Mouse (Mus musculus) monocyte, adult 2 months (primary cell): ENCODE results near the gene Pygl.
A peak's percentile ranks its signal among the peaks of the same experiment; 100 is the strongest.
"Not testable (repeated sequence)": the region's sequence is repeated elsewhere in the genome, so short reads cannot be mapped to it uniquely, and the experiment has no call there.

Experiments used
- DNase-seq, 2 experiments: peaks; one replicate each; pipeline ENCODE4 v3.0.0; 2022; ENCODE audit warnings: low spot score in 2 of 2, low read depth in 1 of 2

Gene Pygl

GRCm38 (mm10) chr12:70227121-70227932 is 4.0 kb downstream of the Pygl start:
- DNase-seq, result peak; percentile 60 to 70

GRCm38 (mm10) chr12:70226655-70227054 is 4.6 kb downstream of the Pygl start:
- no peak for DNase-seq

GRCm38 (mm10) chr12:70223331-70223730 is 8.0 kb downstream of the Pygl start:
- DNase-seq, result no peak

DNA sequence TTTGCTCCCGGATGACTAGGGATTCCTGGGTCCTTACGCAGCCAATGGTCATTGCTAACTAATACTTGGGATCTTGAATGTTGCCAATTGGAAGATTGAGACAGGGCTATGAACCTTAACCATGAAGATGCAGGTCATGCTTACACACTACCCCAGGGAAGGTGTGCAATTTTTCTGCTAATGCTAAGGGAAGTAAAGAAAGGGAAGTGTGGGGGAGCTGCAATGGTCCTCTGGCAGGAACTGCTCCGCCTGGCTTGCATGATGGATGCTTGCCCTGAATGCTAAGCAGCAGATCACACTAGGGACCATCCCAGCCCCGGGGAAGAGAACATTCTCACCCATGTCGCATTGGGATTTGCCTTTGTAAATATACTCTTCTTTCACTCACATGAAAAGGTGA is 9.9 kb downstream of the Pygl start:
- no peak for DNase-seq

DNA sequence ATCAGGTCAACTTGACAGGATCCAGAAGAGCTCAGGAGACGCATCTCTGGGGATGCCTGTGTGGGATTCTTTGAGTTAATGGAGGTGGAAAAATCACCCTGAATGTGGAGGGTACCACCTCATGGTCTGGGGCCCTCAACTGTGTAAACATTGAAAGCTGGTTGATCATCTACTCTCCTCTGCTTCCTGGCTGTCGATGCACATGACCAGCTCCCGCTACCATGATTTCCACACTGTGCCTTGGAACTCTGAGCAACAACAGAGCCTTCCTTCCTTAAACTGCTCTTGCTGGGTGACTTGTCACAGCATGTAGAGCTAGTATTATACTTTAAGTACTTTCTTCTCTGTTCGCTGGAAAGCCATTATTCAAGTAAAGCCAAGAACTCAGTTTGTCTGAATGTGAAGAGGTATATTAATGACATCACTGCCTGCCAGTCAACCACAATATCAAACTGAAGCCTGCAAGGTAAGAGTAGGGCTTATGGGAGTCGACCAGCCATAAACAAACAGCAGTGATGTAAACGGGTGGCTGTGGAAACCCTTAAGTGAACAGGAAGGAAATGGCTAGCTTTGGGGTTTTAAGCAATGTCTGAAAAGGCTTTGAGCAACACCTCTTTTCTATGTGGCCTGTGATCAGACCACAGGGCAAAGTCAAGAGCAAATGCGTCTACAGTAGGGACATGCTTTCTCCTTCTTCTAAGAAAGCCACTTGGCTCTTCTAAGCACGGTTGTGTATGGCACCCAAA is 12.3 kb downstream of the Pygl start:
- DNase-seq, result no peak

DNA sequence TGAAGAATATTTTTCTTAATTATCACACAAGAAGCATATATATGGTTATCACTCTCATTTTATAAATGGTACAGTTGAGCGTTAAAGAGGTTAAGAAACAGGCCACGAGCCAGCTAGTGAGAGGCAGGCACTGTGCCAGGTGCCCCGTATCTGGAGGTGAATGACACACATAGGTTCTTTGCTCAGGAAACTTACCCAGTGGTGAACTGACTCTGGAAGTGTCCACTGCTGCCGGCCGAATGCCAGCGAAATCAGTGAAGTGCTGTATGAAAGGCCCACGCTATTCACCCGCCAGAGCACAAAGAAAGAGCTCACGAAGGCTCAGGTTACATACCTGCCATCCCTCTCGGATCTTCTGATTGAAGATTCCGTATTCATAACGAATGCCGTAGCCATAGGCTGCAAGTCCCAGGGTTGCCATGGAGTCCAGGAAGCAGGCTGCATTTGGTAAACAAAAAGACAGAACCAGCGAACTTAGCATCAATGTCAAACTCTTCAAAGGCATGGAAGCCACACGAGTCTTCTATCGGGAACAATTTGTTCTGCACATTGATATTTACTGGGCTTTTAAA is 15.0 kb downstream of the Pygl start:
- no peak for DNase-seq

- no peak for DNase-seq
Observed at GRCm38 (mm10) chr12:70214281-70214680, 17.0 kb downstream of the Pygl start.

- DNase-seq, result no peak
Observed at GRCm38 (mm10) chr12:70213601-70214000, 17.7 kb downstream of the Pygl start.

- DNase-seq, result no peak
Observed at GRCm38 (mm10) chr12:70212501-70212900, 18.8 kb downstream of the Pygl start.

DNA sequence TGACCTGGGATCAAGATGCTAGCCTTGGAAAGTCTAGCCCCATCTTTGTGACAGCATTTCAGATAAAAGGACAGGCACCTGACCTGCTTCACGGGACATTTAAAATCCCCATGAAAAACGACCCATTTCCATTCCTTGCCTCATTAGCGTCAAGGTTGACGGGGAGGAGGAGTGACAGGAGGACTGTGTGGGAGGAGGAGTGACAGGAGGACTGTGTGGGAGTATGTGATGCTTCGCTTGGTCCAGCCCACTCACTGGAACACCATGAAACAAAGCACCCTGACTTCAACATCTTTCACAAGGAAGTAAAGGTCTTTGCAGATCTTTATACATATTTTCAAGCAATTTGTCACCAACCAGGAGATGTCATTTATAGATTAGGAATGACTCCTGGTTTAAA is 23.1 kb downstream of the Pygl start:
- no peak for DNase-seq

DNA sequence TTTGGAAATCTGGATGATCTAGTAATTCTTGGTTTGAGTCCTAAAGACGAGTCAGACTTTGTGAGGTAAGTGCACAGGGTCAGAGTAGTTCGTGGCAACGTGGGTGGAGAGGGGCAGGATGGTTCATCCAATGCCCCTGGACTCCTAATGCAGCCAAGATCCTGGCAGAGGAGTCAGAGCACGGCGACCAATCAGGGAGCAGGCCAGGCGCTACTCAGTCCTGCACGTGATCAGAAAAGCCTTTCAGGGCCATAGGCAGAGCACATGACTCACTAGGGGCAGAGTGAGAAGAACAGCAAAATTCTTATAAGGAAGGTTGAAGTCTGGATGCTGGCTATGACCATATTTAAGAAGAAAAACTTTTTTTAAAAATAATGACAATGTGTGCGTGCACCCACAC is 26.9 kb downstream of the Pygl start:
- no peak for DNase-seq

DNA sequence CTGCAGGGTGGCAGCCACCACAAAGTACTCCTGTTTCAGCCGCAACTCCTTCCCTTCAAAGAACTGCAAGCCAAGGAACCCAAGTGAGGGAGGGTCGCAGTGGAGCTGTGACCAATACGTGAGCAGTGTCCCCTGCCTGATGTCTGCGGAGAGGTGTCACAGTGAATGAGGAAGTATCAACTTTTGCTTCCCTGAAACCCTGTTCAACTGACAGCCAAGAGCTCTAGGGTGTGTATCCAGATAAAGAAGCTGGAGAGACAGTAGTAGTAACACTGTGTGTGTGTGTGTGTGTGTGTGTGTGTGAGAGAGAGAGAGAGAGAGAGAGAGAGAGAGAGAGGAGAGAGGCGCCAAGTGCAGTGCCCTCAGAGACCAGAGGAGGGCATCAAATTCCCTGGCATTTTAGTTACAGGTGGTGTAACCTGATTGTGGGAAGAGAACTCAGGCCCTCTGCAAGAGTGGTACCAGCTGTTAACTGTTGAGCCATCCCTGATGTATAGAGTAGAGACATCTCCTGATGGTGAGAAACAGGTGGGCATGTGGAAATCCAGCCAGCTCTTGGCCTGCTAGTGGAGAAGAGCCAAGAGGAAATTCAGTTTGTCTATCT is 29.3 kb downstream of the Pygl start:
- DNase-seq, result no peak

GRCm38 (mm10) chr12:70196341-70196740 is 34.9 kb downstream of the Pygl start:
- no peak for DNase-seq

- DNase-seq, result no peak
Observed at GRCm38 (mm10) chr12:70195426-70195825, 35.9 kb downstream of the Pygl start.

- no peak for DNase-seq
Observed at GRCm38 (mm10) chr12:70192267-70192727, 39.0 kb downstream of the Pygl start.

GRCm38 (mm10) chr12:70184173-70184783 is 47.0 kb downstream of the Pygl start:
- no peak for DNase-seq

- not testable (repeated sequence) for DNase-seq
Observed at GRCm38 (mm10) chr12:70183507-70183906, 47.8 kb downstream of the Pygl start.

DNA sequence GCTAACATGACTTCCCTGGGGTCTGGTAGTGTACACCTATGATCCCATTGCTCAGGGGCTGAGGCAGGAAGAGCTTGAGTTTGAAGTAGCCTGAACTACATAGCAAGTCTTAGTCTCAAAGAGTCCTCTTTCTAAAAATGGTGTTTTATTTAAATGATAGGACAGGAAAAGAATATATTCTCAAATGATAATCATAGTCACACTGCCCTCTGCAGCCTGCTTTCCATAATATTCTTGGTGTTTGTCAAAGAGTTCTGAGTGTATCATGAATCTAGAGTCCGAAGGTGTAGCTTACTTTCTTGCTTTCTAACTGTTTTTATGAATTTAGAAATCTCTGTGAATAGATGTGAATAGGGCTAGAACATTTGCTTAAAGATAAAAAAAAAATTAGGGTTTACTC is 61.3 kb downstream of the Pygl start:
- DNase-seq, result no peak

GRCm38 (mm10) chr12:70167950-70168349 is 63.3 kb downstream of the Pygl start:
- DNase-seq, result no peak

GRCm38 (mm10) chr12:70164741-70165140 is 66.5 kb downstream of the Pygl start:
- DNase-seq, result no peak

- no peak for DNase-seq
Observed at GRCm38 (mm10) chr12:70161057-70161456, 70.2 kb downstream of the Pygl start.
